Mouse (Mus musculus): ENCODE results near the gene Cdkal1. TPM values are rescaled to one million over a fixed set of nuclear protein-coding genes. Genes with fewer than 3 reads are reported as not detected.

The Cdkal1 gene
- polyA plus RNA-seq, 1 experiment from 2014 or later: 14.7 TPM

DNA sequence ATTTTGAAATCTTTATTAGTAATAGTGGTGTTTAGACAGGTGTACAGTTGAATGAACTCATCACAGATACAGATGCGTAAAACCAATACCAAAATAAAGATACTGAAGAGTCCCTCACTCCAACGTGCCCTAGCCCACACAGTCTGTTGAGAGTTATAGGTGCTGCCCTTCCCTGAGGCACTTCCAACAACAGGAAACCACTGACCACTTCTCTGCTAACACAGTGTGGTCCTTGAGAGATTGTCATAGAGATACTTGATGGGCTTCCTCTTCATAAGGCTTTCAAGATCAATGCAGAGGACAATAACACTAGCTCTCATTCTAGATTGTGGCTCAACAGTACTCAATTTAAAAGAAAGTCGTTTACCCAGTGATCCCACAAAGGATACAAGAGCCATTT lies 191.6 kb downstream of the Cdkal1 start:
- no peak for TF ChIP-seq EP300 (optimal IDR thresholded peaks at IDR 0.05)
- no peak for TF ChIP-seq CTCF (IDR thresholded peaks at IDR 0.05; ENCODE audit: low read depth)
- ATAC-seq (ENCODE audit: low FRiP score, low TSS enrichment) (no peak), DNase-seq (ENCODE audit: low spot score) (no peak)
- H3K9me3 ChIP-seq (ENCODE audit: control insufficient read depth, low read length): no peaks in the 10 kb centered on the region
- no peak overlapping the region for H3K9ac ChIP-seq (ENCODE audit: low read length)
- no peaks in the 10 kb centered on the region for H3K27me3 ChIP-seq (ENCODE audit: control insufficient read depth, insufficient read depth, low read length)
- H3K4me2 ChIP-seq (replicated peaks; ENCODE audit: low read depth): no peak overlapping the region
- H3K27ac ChIP-seq (replicated peaks): no peak overlapping the region
- no peaks in the 10 kb centered on the region for H3K4me1 ChIP-seq (replicated peaks; ENCODE audit: control insufficient read depth, insufficient read depth)
- H3K4me3 ChIP-seq (ENCODE audit: low read depth, low read length): no peak overlapping the region
- WGBS: 82% methylated on average over 3 of the region's 3 CpGs
- H3K36me3 ChIP-seq (ENCODE audit: control insufficient read depth, insufficient read depth, low read length): no peaks in the 10 kb centered on the region

DNA sequence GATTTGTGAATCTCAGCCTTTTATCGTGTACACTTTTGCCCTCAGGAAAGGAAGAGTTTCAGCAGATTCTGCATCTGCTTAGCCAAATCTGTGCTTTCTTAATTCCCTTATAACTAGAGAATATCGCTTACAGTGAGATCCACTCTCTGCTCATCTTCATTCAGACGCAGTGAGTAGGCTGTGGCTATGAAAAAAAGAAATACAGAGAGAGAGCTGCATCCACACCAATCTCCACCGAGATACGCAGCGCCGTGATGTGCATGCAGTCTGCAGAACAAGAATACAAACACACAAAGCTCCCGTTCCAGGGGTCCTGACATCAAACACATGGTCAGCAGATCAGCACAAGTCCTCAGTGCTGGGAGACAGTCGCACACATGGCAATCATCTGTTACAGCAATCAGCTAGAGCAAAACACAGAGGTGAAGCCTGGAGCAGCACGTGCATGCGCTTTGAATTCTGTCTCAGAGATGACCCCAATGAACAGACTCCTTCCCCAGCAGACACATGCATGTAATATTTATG lies 199.6 kb downstream of the Cdkal1 start:
- Histone ChIP-seq H3K4me2 (replicated peaks; ENCODE audit: low read depth) (no peak overlapping the region), H3K4me3 (ENCODE audit: low read depth, low read length) (no peak overlapping the region), H3K9ac (ENCODE audit: low read length) (no peak overlapping the region), H3K27ac (replicated peaks) (no peak overlapping the region), H3K36me3 (ENCODE audit: control insufficient read depth, insufficient read depth, low read length) (no peaks in the 10 kb centered on the region), H3K9me3 (ENCODE audit: control insufficient read depth, low read length) (no peaks in the 10 kb centered on the region), H3K4me1 (replicated peaks; ENCODE audit: control insufficient read depth, insufficient read depth) (no peaks in the 10 kb centered on the region; the same call in 1 of the 2 replicates), H3K27me3 (ENCODE audit: control insufficient read depth, insufficient read depth, low read length) (no peaks in the 10 kb centered on the region)
- no peak for DNase-seq (ENCODE audit: low spot score)
- no peak for ATAC-seq (ENCODE audit: low FRiP score, low TSS enrichment)
- TF ChIP-seq EP300 (optimal IDR thresholded peaks at IDR 0.05) (no peak), CTCF (IDR thresholded peaks at IDR 0.05; ENCODE audit: low read depth) (no peak)
- 68% methylated on average over 11 of the region's 11 CpGs for WGBS

DNA sequence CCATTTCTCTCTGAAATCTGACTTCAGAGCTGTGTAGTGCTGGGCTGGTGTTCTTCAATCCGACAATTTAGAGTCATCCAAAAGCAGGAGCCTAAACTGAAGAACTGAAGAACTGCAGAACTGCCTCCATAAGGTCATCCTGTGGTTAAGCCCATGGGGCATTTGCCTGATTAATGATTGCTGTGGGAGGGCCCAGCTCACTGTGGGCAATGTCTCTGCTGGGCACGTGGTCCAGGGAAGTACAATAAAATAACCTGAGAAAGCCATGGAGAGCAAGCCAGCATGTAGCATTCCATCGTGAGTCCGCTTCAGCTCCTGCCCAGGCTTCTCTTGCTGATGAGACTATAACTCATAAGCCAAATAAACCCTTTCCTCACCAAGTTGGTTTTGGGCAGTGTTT lies 202.1 kb downstream of the Cdkal1 start:
- Histone ChIP-seq H3K27ac (replicated peaks) (no peak overlapping the region), H3K27me3 (ENCODE audit: control insufficient read depth, insufficient read depth, low read length) (no peaks in the 10 kb centered on the region), H3K9me3 (ENCODE audit: control insufficient read depth, low read length) (no peaks in the 10 kb centered on the region), H3K4me1 (replicated peaks; ENCODE audit: control insufficient read depth, insufficient read depth) (no peaks in the 10 kb centered on the region; the same call in 1 of the 2 replicates), H3K4me2 (replicated peaks; ENCODE audit: low read depth) (no peak overlapping the region), H3K4me3 (ENCODE audit: low read depth, low read length) (no peak overlapping the region), H3K9ac (ENCODE audit: low read length) (no peak overlapping the region), H3K36me3 (ENCODE audit: control insufficient read depth, insufficient read depth, low read length) (no peaks in the 10 kb centered on the region)
- ATAC-seq (ENCODE audit: low FRiP score, low TSS enrichment) (no peak), DNase-seq (ENCODE audit: low spot score) (no peak)
- TF ChIP-seq CTCF (IDR thresholded peaks at IDR 0.05; ENCODE audit: low read depth): no peak
- no peak for TF ChIP-seq EP300 (optimal IDR thresholded peaks at IDR 0.05)
- 63% methylated on average over 4 of the region's 4 CpGs for WGBS

DNA sequence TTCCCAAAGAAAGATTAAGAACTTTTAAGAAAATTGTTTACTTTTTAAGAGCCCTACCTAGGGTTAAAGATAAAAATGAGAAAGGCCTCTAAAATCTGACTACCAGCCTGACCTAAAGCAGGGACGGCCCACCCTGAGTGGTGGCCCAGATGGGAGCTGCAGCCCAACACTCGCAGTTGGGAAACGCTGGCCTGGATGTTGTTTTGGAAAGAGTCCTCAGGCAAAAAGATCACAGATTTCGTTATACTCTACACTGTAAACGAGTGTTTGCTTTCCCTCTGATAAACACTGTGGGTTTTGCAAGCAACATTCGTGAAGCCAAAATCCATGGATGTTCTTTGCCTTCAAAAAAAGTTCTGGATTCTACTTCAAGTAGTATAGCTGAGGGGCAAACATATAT lies 202.7 kb downstream of the Cdkal1 start:
- DNase-seq (ENCODE audit: low spot score) (no peak), ATAC-seq (ENCODE audit: low FRiP score, low TSS enrichment) (no peak)
- Histone ChIP-seq H3K9ac (ENCODE audit: low read length) (no peak overlapping the region), H3K27ac (replicated peaks) (no peak overlapping the region), H3K36me3 (ENCODE audit: control insufficient read depth, insufficient read depth, low read length) (no peaks in the 10 kb centered on the region), H3K4me1 (replicated peaks; ENCODE audit: control insufficient read depth, insufficient read depth) (no peaks in the 10 kb centered on the region; the same call in 1 of the 2 replicates), H3K9me3 (ENCODE audit: control insufficient read depth, low read length) (no peaks in the 10 kb centered on the region), H3K4me2 (replicated peaks; ENCODE audit: low read depth) (no peak overlapping the region), H3K27me3 (ENCODE audit: control insufficient read depth, insufficient read depth, low read length) (no peaks in the 10 kb centered on the region), H3K4me3 (ENCODE audit: low read depth, low read length) (no peak overlapping the region)
- no peak for TF ChIP-seq EP300 (optimal IDR thresholded peaks at IDR 0.05)
- TF ChIP-seq CTCF (IDR thresholded peaks at IDR 0.05; ENCODE audit: low read depth): no peak
- WGBS: 70% methylated on average over 6 of the region's 6 CpGs

DNA sequence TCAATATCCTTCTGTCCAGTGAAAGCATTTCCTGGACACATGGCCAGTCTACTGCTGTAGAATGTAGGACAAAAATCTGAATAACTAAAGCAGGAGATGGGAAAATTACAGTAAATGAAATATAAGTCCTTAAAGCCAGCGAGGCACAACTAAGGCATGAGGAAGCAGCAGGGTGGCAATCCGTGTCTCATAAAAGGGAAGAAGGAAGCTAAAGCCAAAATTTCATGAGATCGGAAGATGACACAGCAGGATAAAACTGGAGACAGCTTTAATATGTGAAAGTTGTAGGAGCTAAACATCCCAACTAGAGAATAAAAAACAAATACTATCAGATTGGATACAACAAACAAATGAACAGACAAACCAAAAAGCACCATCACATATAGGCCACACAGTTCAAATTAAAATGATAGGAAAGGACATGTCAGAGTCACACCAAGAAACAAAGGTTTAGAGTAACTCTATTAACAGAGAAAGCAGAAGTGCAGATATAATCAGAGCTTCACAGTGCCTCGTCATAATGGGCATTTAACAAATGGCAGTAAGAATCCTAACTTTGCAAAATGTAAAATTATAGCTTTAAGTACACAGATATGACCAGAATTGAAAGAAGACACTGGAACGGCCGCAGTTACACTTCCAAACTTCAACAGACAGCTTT lies 204.8 kb downstream of the Cdkal1 start:
- H3K4me2 ChIP-seq (replicated peaks; ENCODE audit: low read depth): no peak overlapping the region
- no peak overlapping the region for H3K4me3 ChIP-seq (ENCODE audit: low read depth, low read length)
- 82% methylated on average over 6 of the region's 6 CpGs for WGBS
- H3K9me3 ChIP-seq (ENCODE audit: control insufficient read depth, low read length): no peaks in the 10 kb centered on the region
- ATAC-seq (ENCODE audit: low FRiP score, low TSS enrichment) (no peak), DNase-seq (ENCODE audit: low spot score) (no peak)
- no peaks in the 10 kb centered on the region for H3K27me3 ChIP-seq (ENCODE audit: control insufficient read depth, insufficient read depth, low read length)
- no peaks in the 10 kb centered on the region for H3K36me3 ChIP-seq (ENCODE audit: control insufficient read depth, insufficient read depth, low read length)
- no peak overlapping the region for H3K9ac ChIP-seq (ENCODE audit: low read length)
- no peak overlapping the region for H3K27ac ChIP-seq (replicated peaks)
- H3K4me1 ChIP-seq (replicated peaks; ENCODE audit: control insufficient read depth, insufficient read depth): no peaks in the 10 kb centered on the region; the same call in 1 of the 2 replicates
- TF ChIP-seq EP300 (optimal IDR thresholded peaks at IDR 0.05): no peak
- TF ChIP-seq CTCF (IDR thresholded peaks at IDR 0.05; ENCODE audit: low read depth): no peak

DNA sequence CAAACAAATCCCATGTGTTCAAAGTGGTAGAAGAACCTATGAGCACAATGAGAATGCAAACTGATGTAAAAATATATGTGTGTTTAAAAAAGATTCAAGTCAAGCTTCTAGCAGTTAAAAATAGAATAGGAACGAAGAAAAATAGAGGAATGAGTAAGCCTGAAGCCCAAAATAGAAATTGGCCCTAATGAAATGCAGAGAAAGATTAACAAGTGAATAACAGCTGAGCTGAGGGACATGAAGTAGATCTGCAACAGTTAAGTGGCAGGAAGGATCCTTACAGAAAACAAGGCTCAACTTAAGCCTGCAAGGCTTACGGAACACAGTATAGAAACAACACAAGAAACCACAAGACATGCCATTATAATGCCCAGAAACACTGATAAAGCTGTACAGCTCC lies 205.9 kb downstream of the Cdkal1 start:
- Histone ChIP-seq H3K9me3 (ENCODE audit: control insufficient read depth, low read length) (no peaks in the 10 kb centered on the region), H3K4me3 (ENCODE audit: low read depth, low read length) (no peak overlapping the region), H3K27me3 (ENCODE audit: control insufficient read depth, insufficient read depth, low read length) (no peaks in the 10 kb centered on the region), H3K4me1 (replicated peaks; ENCODE audit: control insufficient read depth, insufficient read depth) (no peaks in the 10 kb centered on the region; the same call in 1 of the 2 replicates), H3K9ac (ENCODE audit: low read length) (no peak overlapping the region), H3K27ac (replicated peaks) (no peak overlapping the region), H3K36me3 (ENCODE audit: control insufficient read depth, insufficient read depth, low read length) (no peaks in the 10 kb centered on the region), H3K4me2 (replicated peaks; ENCODE audit: low read depth) (no peak overlapping the region)
- ATAC-seq (ENCODE audit: low FRiP score, low TSS enrichment): no peak
- 49% methylated on average over 2 of the region's 2 CpGs for WGBS
- no peak for TF ChIP-seq CTCF (IDR thresholded peaks at IDR 0.05; ENCODE audit: low read depth)
- TF ChIP-seq EP300 (optimal IDR thresholded peaks at IDR 0.05): no peak
- no peak for DNase-seq (ENCODE audit: low spot score)
